Mouse (Mus musculus) natural killer cell, adult 2 months (primary cell): Measurements from ENCODE around the gene Tceanc.

Experiments used
- DNase-seq, 2 experiments: peaks; one replicate each; pipeline ENCODE4 v3.0.0; 2022; ENCODE audit warnings: low spot score in 2 of 2

Tceanc gene

GRCm38 (mm10) chrX:166518345-166518744, at the start of gene Tceanc:
TSS of gene Tceanc (minus strand) at chrX:166518567.
- no peak for DNase-seq

GRCm38 (mm10) chrX:166565983-166566382, 47.6 kb upstream of the Tceanc start:
- DNase-seq, result no peak

GRCm38 (mm10) chrX:166565401-166565800, 47.0 kb upstream of the Tceanc start:
- DNase-seq, result no peak

DNA sequence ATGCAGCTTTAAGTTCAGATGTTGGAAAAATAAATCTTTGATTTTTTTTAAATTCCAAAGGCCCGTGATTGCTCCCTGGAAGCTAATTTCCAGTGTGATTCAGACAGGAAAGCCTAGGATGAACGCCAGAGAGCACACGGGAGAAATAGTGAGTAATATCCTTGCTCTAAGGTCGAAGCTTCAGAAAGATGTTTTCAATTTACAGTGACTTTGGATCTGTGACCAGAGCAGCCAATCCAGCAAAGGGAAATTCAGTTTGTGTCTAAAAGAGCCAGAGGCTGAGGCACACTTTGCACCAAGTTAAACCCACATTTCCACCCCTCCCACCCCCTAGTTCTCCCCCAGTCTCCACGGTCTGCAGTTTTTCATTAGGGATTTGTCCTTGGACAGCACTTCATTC, 46.5 kb upstream of the Tceanc start:
- no peak for DNase-seq

DNA sequence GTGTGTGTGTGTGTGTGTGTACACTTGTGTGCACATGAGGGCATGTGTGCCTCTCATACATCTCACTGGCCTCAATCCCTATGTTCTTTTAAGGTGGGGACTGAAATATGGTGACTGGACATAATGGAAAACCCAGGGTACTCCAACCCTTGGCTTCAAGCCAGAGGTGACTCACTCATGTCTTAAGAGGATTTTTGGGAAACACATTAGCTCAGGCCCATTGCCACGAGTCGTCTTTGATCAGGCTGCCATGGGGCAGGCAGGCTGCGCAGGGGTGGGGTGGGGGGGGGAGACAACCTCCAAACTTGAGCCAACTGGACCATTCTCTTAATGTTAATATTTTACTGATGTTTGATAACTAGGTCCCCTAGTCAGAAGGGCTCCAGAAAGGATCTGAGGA, 41.0 kb upstream of the Tceanc start:
- DNase-seq, result no peak

DNA sequence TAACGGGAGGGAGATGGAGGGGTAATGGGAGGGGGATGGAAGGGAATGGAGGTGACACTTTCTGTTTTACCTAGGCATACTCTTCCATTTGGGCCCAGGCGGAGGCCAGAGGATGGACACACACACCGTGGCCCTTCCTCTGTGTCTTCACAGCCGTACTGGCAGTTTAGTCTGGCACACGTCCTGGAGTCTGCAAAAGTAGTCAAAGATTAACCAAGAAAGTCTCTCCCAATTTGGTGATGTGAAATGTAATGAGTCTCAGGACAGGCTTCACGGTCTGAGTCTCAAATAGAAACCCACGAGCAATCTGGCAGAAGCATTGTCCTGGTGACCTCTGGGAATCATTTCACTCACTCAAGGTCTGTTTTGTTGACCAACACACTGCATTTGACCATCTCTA, 34.0 kb upstream of the Tceanc start:
- no peak for DNase-seq

- DNase-seq, result no peak
Measured at GRCm38 (mm10) chrX:166546495-166546894, 28.1 kb upstream of the Tceanc start.

DNA sequence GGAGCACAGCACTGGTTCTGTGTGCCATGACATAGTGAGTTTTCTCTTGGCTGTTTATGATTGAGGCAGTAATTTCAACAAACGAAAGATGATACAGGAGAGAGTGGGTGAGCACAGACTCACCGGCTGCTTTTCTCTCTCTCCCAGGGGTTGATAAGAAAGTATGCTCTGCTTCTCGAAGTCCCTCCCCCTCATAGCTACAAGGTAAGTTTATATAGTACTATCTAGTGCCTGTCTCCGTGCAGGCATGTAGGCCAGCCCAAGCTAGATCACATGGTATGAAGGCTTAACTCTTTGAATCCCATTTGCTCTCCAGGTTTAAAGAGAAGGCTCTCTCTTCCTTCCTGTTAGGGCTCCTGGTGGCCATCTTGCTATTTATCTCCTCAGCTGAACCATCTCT, 16.8 kb upstream of the Tceanc start:
- no peak for DNase-seq

GRCm38 (mm10) chrX:166533432-166533831, 15.1 kb upstream of the Tceanc start:
- no peak for DNase-seq

- no peak for DNase-seq
Measured at GRCm38 (mm10) chrX:166531671-166532070, 13.3 kb upstream of the Tceanc start.

DNA sequence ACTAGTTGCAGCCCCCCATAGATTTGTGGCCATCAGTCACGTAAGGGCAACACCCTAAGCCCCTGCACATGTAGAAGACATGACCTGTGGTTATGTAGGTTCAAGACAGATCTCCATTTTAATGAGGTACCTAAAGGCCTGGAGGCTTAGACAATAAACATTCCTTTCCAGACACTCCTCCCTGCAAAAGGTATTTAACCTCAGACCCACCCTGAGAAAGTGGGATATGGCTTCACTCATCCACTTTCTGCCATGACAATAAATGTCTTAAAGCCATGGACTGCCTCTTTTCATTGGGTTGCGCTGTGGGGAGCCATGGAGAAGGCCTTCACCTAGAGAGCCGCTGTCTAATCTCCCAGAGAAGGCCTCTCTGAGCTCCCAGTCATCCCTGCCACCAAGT, 9.8 kb upstream of the Tceanc start:
- DNase-seq, result no peak

DNA sequence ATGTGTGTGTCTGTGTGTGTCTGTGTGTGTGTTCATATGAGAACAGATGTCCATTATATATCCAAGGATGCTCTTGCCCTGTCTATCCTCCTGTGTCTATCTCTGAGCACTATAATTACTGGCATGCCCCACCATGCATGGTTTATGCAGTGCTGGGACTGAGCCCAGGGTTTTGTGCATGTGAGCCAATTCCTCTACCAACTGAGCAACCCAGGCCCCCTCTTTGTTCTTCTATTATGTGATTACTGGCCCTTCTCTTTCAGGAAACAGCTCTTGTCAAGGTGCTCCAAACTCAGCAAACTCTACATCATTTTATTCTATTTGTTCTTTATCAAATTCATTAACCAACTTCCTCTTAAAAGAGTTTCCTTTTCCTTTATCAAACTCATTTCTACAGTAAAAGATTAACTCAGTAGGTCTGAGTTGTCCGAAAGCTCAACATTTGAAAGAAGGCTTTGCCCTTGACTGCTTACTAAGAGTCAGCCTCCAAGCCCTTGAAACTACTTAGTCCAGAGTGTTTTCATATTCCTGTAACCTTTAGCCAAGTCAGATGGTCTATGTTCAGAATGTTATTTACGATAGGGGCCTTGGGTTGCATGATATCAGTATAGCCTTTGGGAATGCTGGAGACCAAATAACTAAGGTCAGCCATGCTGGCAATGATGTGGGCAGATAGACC, 7.4 kb upstream of the Tceanc start:
- DNase-seq, result no peak

- no peak for DNase-seq
Measured at GRCm38 (mm10) chrX:166520782-166521181, 2.4 kb upstream of the Tceanc start.

GRCm38 (mm10) chrX:166516631-166517030, 1.7 kb downstream of the Tceanc start:
- no peak for DNase-seq

DNA sequence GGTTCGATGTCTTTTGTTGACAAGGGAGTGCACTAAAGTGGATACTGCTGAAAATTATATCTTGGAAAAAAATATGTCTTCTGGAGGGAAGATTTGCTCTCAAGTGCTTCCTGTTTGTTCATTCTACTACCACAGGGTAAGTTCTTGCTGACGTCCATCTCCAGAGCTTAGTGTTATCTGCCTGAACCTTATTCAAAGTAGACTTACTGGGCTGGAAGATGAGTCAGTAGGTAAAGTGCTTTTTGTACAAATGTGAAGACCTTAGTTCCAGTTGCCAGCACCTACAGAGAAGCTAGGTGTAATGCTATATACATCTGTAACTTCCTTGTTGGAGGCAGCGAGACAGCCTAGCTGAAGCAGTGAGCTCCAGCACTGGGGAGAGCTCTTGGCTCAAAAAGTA, 2.4 kb downstream of the Tceanc start:
- no peak for DNase-seq

DNA sequence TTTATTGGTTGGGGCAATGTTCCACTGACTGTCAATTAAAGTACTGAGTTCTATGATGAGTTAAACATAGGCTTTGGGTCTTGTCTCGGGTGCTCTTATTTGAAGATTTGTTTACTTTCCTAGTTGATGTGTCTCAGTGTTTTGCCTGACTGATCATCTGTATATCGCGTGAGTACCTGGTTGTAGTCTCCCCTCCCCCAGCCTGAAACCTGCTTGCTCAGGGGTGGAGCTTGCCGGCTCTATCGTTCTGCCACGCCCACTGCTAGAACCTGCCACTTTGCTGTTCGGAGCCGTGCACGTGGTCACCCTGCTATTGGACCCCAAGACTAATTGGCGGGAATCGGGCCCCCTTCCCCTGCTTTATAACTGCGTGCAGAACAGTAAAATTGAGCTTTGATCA, 4.3 kb downstream of the Tceanc start:
- DNase-seq, result peak in 1 of 2 experiments; percentile 40

- no peak for DNase-seq
Measured at GRCm38 (mm10) chrX:166512071-166512470, 6.3 kb downstream of the Tceanc start.

- DNase-seq, result no peak
Measured at GRCm38 (mm10) chrX:166511107-166511506, 7.3 kb downstream of the Tceanc start.

DNA sequence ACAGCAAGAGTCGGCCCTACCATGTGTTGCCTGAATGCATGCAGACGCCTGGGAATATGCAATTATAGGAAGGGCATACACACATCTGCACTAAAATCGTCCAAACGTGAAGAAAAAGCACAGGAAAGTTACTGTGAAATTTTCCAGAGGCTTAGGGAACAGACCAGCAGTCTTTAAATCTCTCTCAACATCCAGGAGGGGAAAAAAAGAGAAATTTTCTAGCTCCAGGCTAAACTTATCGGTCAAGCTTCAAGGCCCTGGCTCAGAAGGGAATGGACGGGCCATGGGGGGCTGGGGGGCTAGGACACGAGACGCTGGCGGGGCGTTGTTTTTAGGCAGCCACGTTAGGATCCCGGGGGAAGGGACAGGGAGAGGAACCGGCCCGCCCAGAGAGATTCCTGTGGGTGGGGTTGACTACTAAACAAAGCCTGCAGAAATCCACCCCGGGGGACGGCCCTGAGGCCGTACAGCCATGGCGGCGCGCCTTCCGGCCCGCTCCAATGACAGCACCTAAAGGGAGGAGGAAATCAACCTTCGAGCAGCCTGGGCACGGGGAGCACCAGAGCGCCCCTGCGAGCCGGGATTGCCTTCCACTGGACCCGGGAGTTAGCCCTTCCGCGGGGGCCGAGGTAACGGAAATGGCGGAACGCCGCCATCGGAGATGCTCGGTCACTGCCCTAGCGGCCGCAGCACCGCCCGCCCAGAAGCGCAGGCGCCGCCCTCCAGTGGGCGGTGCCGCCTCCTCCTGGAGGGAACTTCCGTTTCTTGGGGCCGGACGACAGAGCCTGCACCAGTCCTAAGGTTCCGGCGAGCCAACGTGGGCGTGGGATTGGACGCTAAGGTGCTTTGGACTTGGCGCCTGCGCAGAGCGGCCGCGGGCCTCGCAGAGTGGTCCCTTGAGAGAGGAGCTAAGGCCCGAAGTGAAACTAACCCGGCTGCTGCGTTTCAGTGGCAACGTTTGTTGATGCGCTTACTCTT, 8.3 kb downstream of the Tceanc start:
- DNase-seq, result peak; percentile 92 to 95

- DNase-seq, result no peak
Measured at GRCm38 (mm10) chrX:166504421-166504820, 13.9 kb downstream of the Tceanc start.

- DNase-seq, result no peak
Measured at GRCm38 (mm10) chrX:166499496-166500190, 18.7 kb downstream of the Tceanc start.

DNA sequence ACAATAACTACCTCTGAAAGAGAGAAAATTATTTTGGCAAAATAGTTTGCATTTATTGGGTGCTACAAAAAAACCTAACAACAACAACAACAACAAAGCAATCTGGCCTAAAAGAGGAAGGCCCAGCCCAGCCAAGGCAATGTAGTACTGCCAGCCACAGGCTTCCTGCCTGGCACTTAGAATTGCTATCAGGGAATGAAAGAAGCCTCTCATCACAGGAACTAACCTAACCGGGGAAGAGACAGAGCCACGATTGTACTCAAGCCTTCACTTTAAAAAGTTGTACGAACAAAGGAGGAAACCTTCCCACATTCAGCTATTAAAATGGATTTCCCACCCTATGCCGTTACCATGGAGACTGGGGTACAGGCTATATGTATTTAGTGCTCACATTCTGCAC, 20.6 kb downstream of the Tceanc start:
- no peak for DNase-seq
